Mouse (Mus musculus) effector memory CD4-positive, alpha-beta T cell, adult 7 months (primary cell): Measurements from ENCODE around the gene Prr23a3. TPM values are rescaled to one million over a fixed set of nuclear protein-coding genes. Genes with fewer than 3 reads are reported as not detected.

Experiments used
- polyA plus RNA-seq: library from polyadenylated mRNA; unstranded; fragments of 100-300 nt; shearing (Covaris generic); gene quantifications from one replicate; pipeline ENCODE4 v1.2.1, GENCODE M21; 2017

Prr23a3 gene
- polyA plus RNA-seq = not detected

GRCm38 (mm10) chr9:98864571-98864970 is at the start of gene Prr23a3:
TSS of gene Prr23a3 (plus strand) at chr9:98864767.

GRCm38 (mm10) chr9:98842117-98842516 is 22.4 kb upstream of the Prr23a3 start, which contains the start of gene Prr23a1:
TSS of gene Prr23a1 (plus strand) at chr9:98842503.

GRCm38 (mm10) chr9:98856210-98856609 is 8.4 kb upstream of the Prr23a3 start, which contains the start of gene Prr23a2:
TSS of gene Prr23a2 (plus strand) at chr9:98856494.

GRCm38 (mm10) chr9:98902819-98903218 is 38.3 kb downstream of the Prr23a3 start, which contains the start of gene 7420426K07Rik:
TSS of gene 7420426K07Rik (plus strand) at chr9:98903119.

Other genes with a start within 250 kb of the Prr23a3 start
- gene Prr23a1, start 22.3 kb upstream of the Prr23a3 start, polyA plus RNA-seq = not detected
- not detected for gene Prr23a2, start 8.3 kb upstream of the Prr23a3 start, polyA plus RNA-seq
- not detected for gene 7420426K07Rik, start 38.4 kb downstream of the Prr23a3 start, polyA plus RNA-seq
- 0.11 TPM for gene Foxl2, start 90.5 kb downstream of the Prr23a3 start, polyA plus RNA-seq
- 40.7 TPM for gene Faim, start 121.6 kb downstream of the Prr23a3 start, polyA plus RNA-seq
- not detected for gene Gm1123, start 170.9 kb downstream of the Prr23a3 start, polyA plus RNA-seq